Mouse (Mus musculus) heart, embryonic 13.5 days (tissue): Measurements from ENCODE around the gene Cdc14b. TPM values are rescaled to one million over a fixed set of nuclear protein-coding genes. Genes with fewer than 3 reads are reported as not detected.

Source experiments
- ATAC-seq: fragments of 200-750 bp; cut with Nextera tagmentation; 2 replicates; pipeline ENCODE4 v1.8.0; 2017; ENCODE audit warnings: moderate TSS enrichment; ENCODE audit not compliant: insufficient number of reproducible peaks, low FRiP score, low TSS enrichment; ENCODE audit errors: extremely low read depth
- H3K27ac ChIP-seq: fragments of 300-500 bp; sonication (generic); replicated peaks from 2 replicates; pipeline ENCODE4 v1.5.1; 2015; ENCODE audit warnings: moderate library complexity, mild to moderate bottlenecking, inconsistent platforms
- H3K27me3 ChIP-seq: fragments of 300-500 bp; sonication (generic); replicated peaks from 2 replicates; pipeline ENCODE4 v1.6.1; 2015; ENCODE audit warnings: mild to moderate bottlenecking, inconsistent platforms
- H3K36me3 ChIP-seq: fragments of 300-500 bp; sonication (generic); 2 replicates; pipeline ENCODE4 v1.6.1; 2015; ENCODE audit warnings: mild to moderate bottlenecking, inconsistent platforms
- H3K4me1 ChIP-seq: fragments of 300-500 bp; sonication (generic); 2 replicates; pipeline ENCODE4 v1.6.1; 2015; ENCODE audit warnings: inconsistent platforms
- H3K4me2 ChIP-seq: fragments of 300-500 bp; sonication (generic); 2 replicates; pipeline ENCODE4 v1.6.1; 2015; ENCODE audit warnings: inconsistent platforms, mild to moderate bottlenecking, moderate library complexity
- H3K4me3 ChIP-seq: fragments of 300-500 bp; sonication (generic); 2 replicates; pipeline ENCODE4 v1.5.1; 2015; ENCODE audit warnings: moderate library complexity, mild to moderate bottlenecking, inconsistent platforms
- H3K9ac ChIP-seq: fragments of 300-500 bp; sonication (generic); 2 replicates; pipeline ENCODE4 v1.6.1; 2015; ENCODE audit warnings: inconsistent platforms, mild to moderate bottlenecking, moderate library complexity
- H3K9me3 ChIP-seq: fragments of 300-500 bp; sonication (generic); 2 replicates; pipeline ENCODE4 v1.6.1; 2016; ENCODE audit warnings: inconsistent platforms
- WGBS: fragments of 180-500 bp; shearing (Covaris S2); methylation state at CpG from one replicate; pipeline ENCODE4 v1.1.7; 2015; ENCODE audit warnings: mixed read lengths; 5-methylcytosine and 5-hydroxymethylcytosine counted together
- polyA plus RNA-seq: library from polyadenylated mRNA; unstranded; fragments of >200 nt; fragmentation: Nextera tagmentation; extraction: Ambion mirVana; gene quantifications from 2 replicates; pipeline ENCODE4 v1.2.1, GENCODE M21; 2015

The Cdc14b gene
- polyA plus RNA-seq, 1 experiment from 2014 or later, result 17.4 TPM

- Histone ChIP-seq H3K9ac (no peak overlapping the region), H3K36me3 (peaks cover 56% of the 10 kb centered on the region), H3K4me1 (peaks cover 25% of the 10 kb centered on the region), H3K9me3 (no peaks in the 10 kb centered on the region), H3K4me3 (no peak overlapping the region), H3K27me3 (no peaks in the 10 kb centered on the region), H3K4me2 (no peak overlapping the region), H3K27ac (peak overlapping the region; percentile 73)
- no peak; the same call in 1 of the 2 replicates for ATAC-seq
Observed at GRCm38 (mm10) chr13:64187065-64187464, 88.0 kb downstream of the Cdc14b start.

GRCm38 (mm10) chr13:64186516-64186915 lies 88.6 kb downstream of the Cdc14b start:
- Histone ChIP-seq H3K4me1 (peaks cover 25% of the 10 kb centered on the region), H3K27ac (peak overlapping the region; percentile 73), H3K36me3 (peaks cover 56% of the 10 kb centered on the region), H3K4me3 (no peak overlapping the region), H3K4me2 (no peak overlapping the region), H3K9me3 (no peaks in the 10 kb centered on the region), H3K27me3 (no peaks in the 10 kb centered on the region), H3K9ac (no peak overlapping the region)
- WGBS, result 88% methylated on average over 4 of the region's 4 CpGs
- no peak for ATAC-seq

GRCm38 (mm10) chr13:64185586-64185985 lies 89.5 kb downstream of the Cdc14b start:
- no peaks in the 10 kb centered on the region for H3K27me3 ChIP-seq
- peaks cover 25% of the 10 kb centered on the region for H3K4me1 ChIP-seq
- peaks cover 65% of the 10 kb centered on the region for H3K36me3 ChIP-seq
- no peak overlapping the region for H3K4me3 ChIP-seq
- no peak overlapping the region for H3K4me2 ChIP-seq
- no peak for ATAC-seq
- H3K9ac ChIP-seq, result no peak overlapping the region
- no peaks in the 10 kb centered on the region for H3K9me3 ChIP-seq
- H3K27ac ChIP-seq, result no peak overlapping the region
- WGBS, result 92% methylated on average over 9 of the region's 9 CpGs

- Histone ChIP-seq H3K4me3 (no peak overlapping the region), H3K4me2 (no peak overlapping the region), H3K9me3 (0 out of 2 replicates have a peak, but pooled peaks cover 3% of the 10 kb centered on the region), H3K36me3 (peaks cover 69% of the 10 kb centered on the region), H3K9ac (no peak overlapping the region), H3K4me1 (peaks cover 25% of the 10 kb centered on the region), H3K27ac (no peak overlapping the region), H3K27me3 (no peaks in the 10 kb centered on the region)
- no peak for ATAC-seq
- WGBS, result 69% methylated on average over 7 of the region's 7 CpGs
Observed at GRCm38 (mm10) chr13:64185176-64185575, 89.9 kb downstream of the Cdc14b start.

- no peak for ATAC-seq
- H3K27ac ChIP-seq, result no peak overlapping the region
- H3K4me1 ChIP-seq, result peaks cover 25% of the 10 kb centered on the region
- no peak overlapping the region for H3K4me2 ChIP-seq
- H3K27me3 ChIP-seq, result no peaks in the 10 kb centered on the region
- WGBS, result 68% methylated on average over 10 of the region's 10 CpGs
- peaks cover 75% of the 10 kb centered on the region for H3K36me3 ChIP-seq
- no peak overlapping the region for H3K9ac ChIP-seq
- H3K4me3 ChIP-seq, result no peak overlapping the region
- H3K9me3 ChIP-seq, result 0 out of 2 replicates have a peak, but pooled peaks cover 4% of the 10 kb centered on the region
Observed at GRCm38 (mm10) chr13:64184361-64184760, 90.7 kb downstream of the Cdc14b start.

- WGBS, result 77% methylated on average over 4 of the region's 4 CpGs
- Histone ChIP-seq H3K4me2 (no peak overlapping the region), H3K27me3 (no peaks in the 10 kb centered on the region), H3K9ac (no peak overlapping the region), H3K4me3 (no peak overlapping the region), H3K4me1 (peaks cover 19% of the 10 kb centered on the region), H3K9me3 (0 out of 2 replicates have a peak, but pooled peaks cover 4% of the 10 kb centered on the region), H3K27ac (no peak overlapping the region), H3K36me3 (peaks cover 75% of the 10 kb centered on the region)
- no peak for ATAC-seq
Observed at GRCm38 (mm10) chr13:64183583-64183982, 91.5 kb downstream of the Cdc14b start.

- no peak overlapping the region for H3K4me2 ChIP-seq
- 77% methylated on average over 2 of the region's 2 CpGs for WGBS
- H3K4me1 ChIP-seq, result peaks cover 19% of the 10 kb centered on the region
- no peak overlapping the region for H3K9ac ChIP-seq
- H3K27ac ChIP-seq, result no peak overlapping the region
- no peak for ATAC-seq
- H3K9me3 ChIP-seq, result 0 out of 2 replicates have a peak, but pooled peaks cover 4% of the 10 kb centered on the region
- H3K36me3 ChIP-seq, result peaks cover 90% of the 10 kb centered on the region
- no peaks in the 10 kb centered on the region for H3K27me3 ChIP-seq
- no peak overlapping the region for H3K4me3 ChIP-seq
Observed at GRCm38 (mm10) chr13:64182091-64182490, 93.0 kb downstream of the Cdc14b start.

GRCm38 (mm10) chr13:64180888-64181287 lies 94.2 kb downstream of the Cdc14b start:
- no peak overlapping the region for H3K4me2 ChIP-seq
- no peak overlapping the region for H3K27ac ChIP-seq
- 81% methylated on average over 3 of the region's 3 CpGs for WGBS
- 0 out of 2 replicates have a peak, but pooled peaks cover 4% of the 10 kb centered on the region for H3K9me3 ChIP-seq
- H3K36me3 ChIP-seq, result peaks cover 94% of the 10 kb centered on the region
- no peaks in the 10 kb centered on the region for H3K27me3 ChIP-seq
- ATAC-seq, result no peak
- H3K9ac ChIP-seq, result no peak overlapping the region
- H3K4me3 ChIP-seq, result no peak overlapping the region
- H3K4me1 ChIP-seq, result peaks cover 12% of the 10 kb centered on the region

GRCm38 (mm10) chr13:64180300-64180699 lies 94.8 kb downstream of the Cdc14b start:
- no peak overlapping the region for H3K27ac ChIP-seq
- no peak overlapping the region for H3K4me3 ChIP-seq
- no peak overlapping the region for H3K9ac ChIP-seq
- no peak overlapping the region for H3K4me2 ChIP-seq
- peaks cover 12% of the 10 kb centered on the region for H3K4me1 ChIP-seq
- H3K27me3 ChIP-seq, result no peaks in the 10 kb centered on the region
- peaks cover 93% of the 10 kb centered on the region for H3K36me3 ChIP-seq
- H3K9me3 ChIP-seq, result 0 out of 2 replicates have a peak, but pooled peaks cover 4% of the 10 kb centered on the region
- no peak for ATAC-seq
- WGBS, result 84% methylated on average over 4 of the region's 4 CpGs

GRCm38 (mm10) chr13:64178746-64179652 lies 96.1 kb downstream of the Cdc14b start:
- peaks cover 93% of the 10 kb centered on the region for H3K36me3 ChIP-seq
- no peak overlapping the region for H3K4me3 ChIP-seq
- no peak overlapping the region for H3K9ac ChIP-seq
- no peaks in the 10 kb centered on the region for H3K27me3 ChIP-seq
- no peak overlapping the region for H3K4me2 ChIP-seq
- H3K27ac ChIP-seq, result peak overlapping the region; percentile 0; the same call in 1 of the 2 replicates
- H3K9me3 ChIP-seq, result 0 out of 2 replicates have a peak, but pooled peaks cover 4% of the 10 kb centered on the region
- ATAC-seq, result no peak
- peaks cover 12% of the 10 kb centered on the region for H3K4me1 ChIP-seq
- WGBS, result 62% methylated on average over 13 of the region's 13 CpGs

GRCm38 (mm10) chr13:64178000-64178399 lies 97.1 kb downstream of the Cdc14b start:
- peaks cover 93% of the 10 kb centered on the region for H3K36me3 ChIP-seq
- H3K9ac ChIP-seq, result no peak overlapping the region

More at GRCm38 (mm10) chr13:64178000-64178399, 97.1 kb downstream of the Cdc14b start:
- Histone ChIP-seq H3K4me2 (no peak overlapping the region), H3K9me3 (0 out of 2 replicates have a peak, but pooled peaks cover 4% of the 10 kb centered on the region), H3K27me3 (no peaks in the 10 kb centered on the region), H3K4me1 (peaks cover 12% of the 10 kb centered on the region), H3K4me3 (no peak overlapping the region), H3K27ac (no peak overlapping the region)
- no peak for ATAC-seq
- WGBS, result 53% methylated on average over 7 of the region's 7 CpGs
